Mouse (Mus musculus) forebrain, postnatal 0 days (tissue): ENCODE results near the gene Iffo2. TPM values are rescaled to one million over a fixed set of nuclear protein-coding genes. Genes with fewer than 3 reads are reported as not detected.
A peak's percentile ranks its signal among the peaks of the same experiment; 100 is the strongest.

Experiments used
- ATAC-seq: fragments of 200-750 bp; cut with Nextera tagmentation; 2 replicates; pipeline ENCODE4 v1.8.0; 2017; ENCODE audit warnings: mild to moderate bottlenecking, moderate library complexity
- DNase-seq: peaks from one replicate; pipeline ENCODE4 v3.0.0-alpha.2; 2015
- H3K27ac ChIP-seq: fragments of 300-500 bp; sonication (generic); 2 replicates; pipeline ENCODE4 v1.5.1; 2014; ENCODE audit warnings: low read depth, mild to moderate bottlenecking, antibody characterized with exemption, low read length, moderate library complexity, mixed read lengths
- H3K27me3 ChIP-seq: fragments of 300-500 bp; sonication (generic); 2 replicates; pipeline ENCODE4 v1.6.1; 2014; ENCODE audit warnings: mild to moderate bottlenecking, low read length, mixed read lengths; ENCODE audit not compliant: insufficient read depth
- H3K36me3 ChIP-seq: fragments of 300-500 bp; sonication (generic); 2 replicates; pipeline ENCODE4 v1.6.1; 2014; ENCODE audit warnings: mild to moderate bottlenecking, moderate library complexity; ENCODE audit not compliant: insufficient read depth
- H3K4me1 ChIP-seq: fragments of 300-500 bp; sonication (generic); 2 replicates; pipeline ENCODE4 v1.6.1; 2014; ENCODE audit warnings: antibody characterized with exemption; ENCODE audit not compliant: insufficient read depth
- H3K4me2 ChIP-seq: fragments of 300-500 bp; sonication (generic); 2 replicates; pipeline ENCODE4 v1.6.1; 2014; ENCODE audit warnings: low read depth, mild to moderate bottlenecking, moderate library complexity
- H3K4me3 ChIP-seq: fragments of 300-500 bp; sonication (generic); 2 replicates; pipeline ENCODE4 v1.5.1; 2014; ENCODE audit warnings: low read depth, low read length, mixed read lengths
- H3K9ac ChIP-seq: fragments of 300-500 bp; sonication (generic); 2 replicates; pipeline ENCODE4 v1.6.1; 2014; ENCODE audit warnings: mild to moderate bottlenecking
- H3K9me3 ChIP-seq: fragments of 300-500 bp; sonication (generic); 2 replicates; pipeline ENCODE4 v1.6.1; 2016; ENCODE audit warnings: low read length
- CTCF ChIP-seq: sonication (generic); IDR thresholded peaks from 2 replicates; pipeline ENCODE4 v1.5.1; 2016; ENCODE audit warnings: antibody characterized with exemption, control low read depth, low read depth
- WGBS: fragments of 180-500 bp; shearing (Covaris S2); extraction: QIAGEN DNeasy Blood & Tissue Kit; methylation state at CpG from one replicate; pipeline ENCODE4 v1.1.7; 2014; 5-methylcytosine and 5-hydroxymethylcytosine counted together
- polyA plus RNA-seq: library from polyadenylated mRNA; unstranded; fragments of >200 nt; fragmentation: Nextera tagmentation; extraction: Ambion mirVana; gene quantifications from 2 replicates; pipeline ENCODE4 v1.2.1, GENCODE M21; 2015
- total RNA-seq: library from RNA; depleted of rRNA; stranded (reverse); fragments of >200 nt; gene quantifications from 2 replicates; pipeline ENCODE4 v1.2.3, GENCODE M21; 2014

The Iffo2 gene
- total and polyA plus RNA-seq, 2 experiments from 2014 or later, result 5.3 to 15.8 TPM

GRCm38 (mm10) chr4:139617001-139617364 is 86.6 kb downstream of the Iffo2 start:
- no peak for ATAC-seq
- H3K27me3 ChIP-seq, result no peaks in the 10 kb centered on the region
- DNase-seq, result peak; percentile 30
- H3K4me3 ChIP-seq, result peak overlapping the region; percentile 31
- no peaks in the 10 kb centered on the region for H3K9me3 ChIP-seq
- 38% methylated on average over 3 of the region's 3 CpGs for WGBS
- H3K27ac ChIP-seq, result no peak overlapping the region
- peaks cover 19% of the 10 kb centered on the region for H3K36me3 ChIP-seq
- H3K4me2 ChIP-seq, result peak overlapping the region; percentile 51
- H3K9ac ChIP-seq, result no peak overlapping the region
- TF ChIP-seq CTCF, result no peak
- 0 out of 2 replicates have a peak, but pooled peaks cover 5% of the 10 kb centered on the region for H3K4me1 ChIP-seq

- no peak for TF ChIP-seq CTCF
- peaks cover 2% of the 10 kb centered on the region; the same call in 1 of the 2 replicates for H3K36me3 ChIP-seq
- WGBS, result 77% methylated on average over 6 of the region's 6 CpGs
These were observed 89.4 kb downstream of the Iffo2 start for GRCm38 (mm10) chr4:139619765-139620164.

DNA sequence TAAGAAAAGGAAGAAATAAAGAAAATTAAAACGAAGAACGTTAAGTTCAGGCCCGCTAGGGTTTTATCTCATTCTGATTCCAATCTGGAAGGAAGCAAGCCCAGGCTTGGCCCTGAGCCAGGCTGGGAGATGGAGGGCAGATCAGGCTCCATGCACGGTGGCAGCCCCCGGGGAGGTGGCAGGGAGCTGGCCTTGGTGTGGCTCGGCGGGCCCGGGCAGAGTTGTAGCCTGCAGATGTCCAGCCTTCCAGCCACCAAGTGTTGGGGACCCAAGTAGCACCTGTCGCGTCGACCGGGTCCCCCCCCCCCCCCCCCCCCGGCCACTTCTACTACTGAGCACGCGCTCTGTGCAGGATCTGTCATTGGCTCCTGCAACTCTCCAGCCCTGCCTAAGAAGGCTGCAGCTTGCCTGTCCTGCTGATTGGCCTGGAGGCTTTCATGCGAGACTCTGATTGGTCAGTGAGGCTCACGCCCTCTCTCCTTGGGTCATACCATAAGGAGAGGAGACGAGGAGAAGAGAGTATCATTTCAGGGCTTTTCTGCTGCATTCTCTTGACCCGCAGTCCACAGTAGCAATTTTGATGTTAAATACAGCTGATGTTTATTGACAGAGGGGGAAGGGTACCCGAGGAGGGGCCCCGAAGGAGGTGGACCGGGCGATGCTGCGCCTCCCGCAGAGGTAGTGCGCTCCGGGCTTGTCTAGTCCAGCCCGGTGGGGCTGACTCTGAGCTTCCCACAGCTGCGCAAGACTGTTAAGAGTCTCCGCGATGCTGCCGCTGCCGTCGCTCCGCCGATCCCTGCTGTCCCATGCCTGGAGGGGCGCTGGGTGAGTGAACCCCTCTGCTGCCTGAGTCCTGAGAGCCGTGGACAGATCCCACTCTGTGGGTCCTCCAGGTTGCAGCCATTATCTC is 92.3 kb downstream of the Iffo2 start, which contains the start of gene Aldh4a1:
TSS of gene Aldh4a1 (plus strand) at position 494 of the 910 bp plus-strand sequence.
- H3K4me2 ChIP-seq, result peak within 1 kb of the TSS; percentile 83
- TF ChIP-seq CTCF, result peak; percentile 7
- WGBS, result 3% methylated on average over 36 of the region's 38 CpGs
- no peaks in the 10 kb centered on the region for H3K36me3 ChIP-seq
- peak; percentile 100 for ATAC-seq
- peaks cover 13% of the 10 kb centered on the region for H3K4me1 ChIP-seq
- H3K9me3 ChIP-seq, result no peaks in the 10 kb centered on the region
- peak within 1 kb of the TSS; percentile 79 for H3K9ac ChIP-seq
- peak within 1 kb of the TSS; percentile 91 for H3K27ac ChIP-seq
- DNase-seq, result peak; percentile 98
- H3K4me3 ChIP-seq, result peak within 1 kb of the TSS; percentile 85
- no peaks in the 10 kb centered on the region for H3K27me3 ChIP-seq

More at GRCm38 (mm10) chr4:139619765-139620164, 89.4 kb downstream of the Iffo2 start:
- Histone ChIP-seq H3K4me3 (no peak overlapping the region), H3K4me2 (no peak overlapping the region), H3K27me3 (no peaks in the 10 kb centered on the region), H3K27ac (no peak overlapping the region), H3K9me3 (no peaks in the 10 kb centered on the region), H3K9ac (no peak overlapping the region), H3K4me1 (peaks cover 13% of the 10 kb centered on the region)
- no peak for ATAC-seq
- DNase-seq, result no peak

- no peak for ATAC-seq
- WGBS, result 22% methylated on average over 21 of the region's 21 CpGs
- Histone ChIP-seq H3K9ac (peak overlapping the region; percentile 79), H3K9me3 (no peaks in the 10 kb centered on the region), H3K27ac (peak overlapping the region; percentile 91; the same call in 1 of the 2 replicates), H3K27me3 (no peaks in the 10 kb centered on the region), H3K4me3 (peak overlapping the region; percentile 85), H3K4me2 (peak overlapping the region; percentile 83), H3K36me3 (no peaks in the 10 kb centered on the region), H3K4me1 (peaks cover 13% of the 10 kb centered on the region)
- no peak for DNase-seq
- no peak for TF ChIP-seq CTCF
These were observed 93.2 kb downstream of the Iffo2 start for GRCm38 (mm10) chr4:139623434-139624115.

DNA sequence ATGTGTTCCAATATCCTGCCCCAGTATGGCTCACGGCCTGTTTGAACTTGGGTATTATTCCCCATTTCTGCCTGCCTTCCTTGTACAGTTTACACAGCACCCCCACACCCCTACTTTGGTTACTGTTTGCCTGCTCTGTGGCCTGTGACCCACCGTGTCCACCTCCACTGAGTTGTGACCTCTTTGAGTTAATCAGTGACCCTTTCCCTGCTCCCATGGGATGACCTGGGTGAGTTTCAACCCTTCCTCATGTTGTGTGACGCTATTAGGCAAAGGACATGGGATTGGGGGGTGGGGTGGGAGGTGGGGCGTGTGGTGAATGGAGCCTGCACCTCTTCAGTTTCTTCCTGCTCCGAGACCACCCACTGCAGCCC is 93.8 kb downstream of the Iffo2 start:
- 63% methylated on average over 5 of the region's 5 CpGs for WGBS
- Histone ChIP-seq H3K4me3 (peak overlapping the region; percentile 85), H3K9me3 (no peaks in the 10 kb centered on the region), H3K4me1 (peaks cover 13% of the 10 kb centered on the region), H3K27me3 (no peaks in the 10 kb centered on the region), H3K4me2 (peak overlapping the region; percentile 83), H3K9ac (peak overlapping the region; percentile 79; the same call in 1 of the 2 replicates), H3K36me3 (no peaks in the 10 kb centered on the region), H3K27ac (no peak overlapping the region)
- no peak for ATAC-seq
- TF ChIP-seq CTCF, result no peak
- DNase-seq, result no peak

- DNase-seq (no peak), ATAC-seq (no peak)
These were observed 94.4 kb downstream of the Iffo2 start for GRCm38 (mm10) chr4:139624706-139625105.

GRCm38 (mm10) chr4:139627361-139627760 is 97.0 kb downstream of the Iffo2 start:
- H3K9me3 ChIP-seq, result no peaks in the 10 kb centered on the region
- 92% methylated on average over 11 of the region's 11 CpGs for WGBS
- no peaks in the 10 kb centered on the region for H3K36me3 ChIP-seq
- DNase-seq (no peak), ATAC-seq (no peak)
- no peak overlapping the region for H3K4me3 ChIP-seq
- H3K4me1 ChIP-seq, result peaks cover 8% of the 10 kb centered on the region
- no peak overlapping the region for H3K27ac ChIP-seq
- H3K9ac ChIP-seq, result no peak overlapping the region
- TF ChIP-seq CTCF, result no peak
- H3K4me2 ChIP-seq, result no peak overlapping the region
- no peaks in the 10 kb centered on the region for H3K27me3 ChIP-seq

More at GRCm38 (mm10) chr4:139624706-139625105, 94.4 kb downstream of the Iffo2 start:
- H3K27ac ChIP-seq, result no peak overlapping the region
- H3K9me3 ChIP-seq, result no peaks in the 10 kb centered on the region
- no peak overlapping the region for H3K9ac ChIP-seq
- H3K36me3 ChIP-seq, result no peaks in the 10 kb centered on the region
- no peak for TF ChIP-seq CTCF
- H3K4me1 ChIP-seq, result peaks cover 13% of the 10 kb centered on the region
- no peak overlapping the region for H3K4me3 ChIP-seq
- H3K4me2 ChIP-seq, result peak overlapping the region; percentile 83
- 72% methylated on average over 10 of the region's 10 CpGs for WGBS
- H3K27me3 ChIP-seq, result no peaks in the 10 kb centered on the region
